Mouse (Mus musculus): ENCODE measurements around the gene 1700015G11Rik. TPM values are rescaled to one million over a fixed set of nuclear protein-coding genes. Genes with fewer than 3 reads are reported as not detected.

The 1700015G11Rik gene
- polyA plus RNA-seq, 1 experiment from 2014 or later, result not detected

DNA sequence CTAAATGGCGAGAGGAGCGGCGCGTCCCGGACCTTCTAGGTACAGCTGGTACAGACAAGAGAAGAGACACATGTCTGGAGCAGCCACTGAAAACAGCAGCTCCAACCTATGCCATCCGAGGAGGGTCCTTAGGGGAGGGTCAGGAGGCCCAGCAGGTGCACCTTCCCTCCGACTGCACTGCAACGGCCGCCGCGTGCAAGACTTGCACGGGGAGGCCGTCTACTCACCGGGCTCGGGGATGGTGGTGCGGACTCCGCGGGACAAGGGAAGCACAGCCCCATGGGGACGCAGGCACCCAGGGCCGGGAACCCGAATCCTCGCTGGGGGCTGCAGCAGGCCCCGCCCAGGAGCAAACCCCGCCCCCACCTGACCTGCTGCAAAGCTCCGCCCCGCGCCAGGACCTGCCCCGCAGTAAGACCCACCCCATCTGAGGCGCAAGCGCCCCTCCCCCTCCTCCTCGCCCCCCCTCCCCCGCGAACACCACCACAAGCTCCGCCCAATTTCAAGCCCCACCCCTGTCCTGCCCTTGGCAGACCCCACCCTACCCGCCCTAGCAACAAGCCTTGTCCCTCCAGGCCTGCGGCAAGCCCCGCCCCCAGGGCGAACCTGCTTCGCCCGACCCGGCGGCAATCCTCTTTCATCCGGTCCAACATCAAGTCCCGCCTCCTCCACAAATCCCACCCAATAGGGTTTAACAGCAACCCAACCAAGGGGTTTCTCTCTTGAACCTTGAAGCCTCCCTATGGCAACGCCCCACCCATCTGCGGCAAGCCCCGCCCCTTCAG, 9.8 kb downstream of the 1700015G11Rik start, which contains the start of gene Svip:
Gene Svip, minus strand, starts transcription at position 508 of the 785 bp plus-strand sequence.
- WGBS, result under 1% methylated on average over 29 of the region's 47 CpGs
- ATAC-seq (ENCODE audit: borderline replicate concordance, extremely low read depth, low FRiP score, low TSS enrichment), result peak; percentile 95
- no peaks in the 10 kb centered on the region for H3K9me3 ChIP-seq
- peak within 1 kb of the TSS; percentile 50 for H3K9ac ChIP-seq
- peak within 1 kb of the TSS; percentile 66 for H3K27ac ChIP-seq
- H3K4me2 ChIP-seq, result peak within 1 kb of the TSS; percentile 81
- 0 out of 2 replicates have a peak, but pooled peaks cover 3% of the 10 kb centered on the region for H3K4me1 ChIP-seq
- H3K36me3 ChIP-seq, result no peaks in the 10 kb centered on the region
- H3K27me3 ChIP-seq, result no peaks in the 10 kb centered on the region
- H3K4me3 ChIP-seq, result peak within 1 kb of the TSS; percentile 57

DNA sequence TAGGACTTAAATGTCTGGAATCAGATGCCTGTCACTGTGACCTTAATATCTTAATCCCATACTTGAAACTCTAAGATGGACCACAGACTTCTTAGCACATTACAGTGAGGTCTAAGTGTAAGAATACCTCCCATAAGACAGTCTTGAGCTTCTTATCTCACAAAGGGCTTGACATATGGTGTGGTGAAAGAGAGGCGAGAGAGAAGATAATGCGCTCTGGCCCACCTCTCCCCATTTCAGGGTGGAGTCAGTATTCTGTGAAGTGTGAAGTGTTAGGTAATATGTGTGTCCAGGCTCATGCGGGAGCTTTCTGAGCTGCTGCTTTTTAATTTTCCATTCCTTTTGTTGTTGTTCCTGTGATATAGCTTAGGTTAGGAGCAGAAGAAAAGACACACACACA, 24.5 kb downstream of the 1700015G11Rik start:
- Histone ChIP-seq H3K27me3 (no peaks in the 10 kb centered on the region), H3K9me3 (no peaks in the 10 kb centered on the region), H3K4me2 (no peak overlapping the region), H3K36me3 (no peaks in the 10 kb centered on the region), H3K9ac (no peak overlapping the region), H3K4me3 (no peak overlapping the region), H3K4me1 (no peaks in the 10 kb centered on the region), H3K27ac (no peak overlapping the region)
- 68% methylated on average over 3 of the region's 3 CpGs for WGBS
- ATAC-seq (ENCODE audit: borderline replicate concordance, extremely low read depth, low FRiP score, low TSS enrichment), result no peak

DNA sequence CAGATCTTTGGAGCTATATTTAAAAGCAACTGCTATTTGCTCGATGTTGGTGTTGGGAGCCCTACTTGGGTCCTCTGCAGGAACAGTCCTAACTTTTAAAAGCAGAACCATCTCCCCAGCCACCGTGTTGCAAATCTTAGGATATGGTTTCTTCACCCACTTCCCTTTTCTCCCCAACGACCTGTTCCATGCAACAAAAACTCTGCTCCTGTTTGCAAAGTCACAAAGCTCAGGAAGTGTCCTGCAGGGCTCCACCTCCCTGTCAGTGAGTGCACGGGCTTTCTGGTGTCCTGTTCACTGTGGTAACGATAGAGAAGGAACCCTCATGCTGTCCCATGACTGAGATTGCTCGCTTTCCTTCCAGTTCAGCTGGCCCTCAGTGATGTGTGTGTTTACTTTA, 28.6 kb downstream of the 1700015G11Rik start:
- WGBS, result 53% methylated on average over 6 of the region's 6 CpGs

DNA sequence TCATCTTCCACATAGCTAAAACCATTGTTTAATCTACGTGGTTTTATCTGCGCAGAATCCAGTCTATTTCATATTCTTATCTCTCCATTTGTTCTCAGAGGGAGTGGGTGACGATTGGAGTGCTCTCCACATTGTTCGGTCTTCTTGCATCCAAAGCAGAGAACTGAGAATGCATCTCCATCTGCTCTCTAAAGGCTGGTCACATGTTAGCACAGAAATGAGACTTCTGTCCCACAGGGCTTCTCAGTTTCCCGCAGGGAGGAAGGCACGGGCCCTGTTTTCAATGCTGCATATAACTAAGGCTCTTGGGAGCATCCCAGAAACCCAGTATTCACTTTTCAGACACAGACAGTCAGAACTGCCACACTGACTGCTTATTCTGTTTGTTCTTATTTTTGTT, 29.8 kb downstream of the 1700015G11Rik start:
- Histone ChIP-seq H3K27ac (no peak overlapping the region), H3K4me2 (no peak overlapping the region), H3K9me3 (no peaks in the 10 kb centered on the region), H3K36me3 (no peaks in the 10 kb centered on the region), H3K4me1 (no peaks in the 10 kb centered on the region), H3K4me3 (no peak overlapping the region), H3K9ac (no peak overlapping the region), H3K27me3 (no peaks in the 10 kb centered on the region)
- ATAC-seq (ENCODE audit: borderline replicate concordance, extremely low read depth, low FRiP score, low TSS enrichment), result no peak
- WGBS, result 62% methylated on average over 6 of the region's 6 CpGs

More for the DNA sequence above, 28.6 kb downstream of the 1700015G11Rik start:
- no peaks in the 10 kb centered on the region for H3K27me3 ChIP-seq
- H3K9me3 ChIP-seq, result no peaks in the 10 kb centered on the region
- H3K4me1 ChIP-seq, result no peaks in the 10 kb centered on the region
- no peak overlapping the region for H3K9ac ChIP-seq
- no peak overlapping the region for H3K4me3 ChIP-seq
- no peak overlapping the region for H3K4me2 ChIP-seq
- ATAC-seq (ENCODE audit: borderline replicate concordance, extremely low read depth, low FRiP score, low TSS enrichment), result no peak
- no peak overlapping the region for H3K27ac ChIP-seq
- no peaks in the 10 kb centered on the region for H3K36me3 ChIP-seq

DNA sequence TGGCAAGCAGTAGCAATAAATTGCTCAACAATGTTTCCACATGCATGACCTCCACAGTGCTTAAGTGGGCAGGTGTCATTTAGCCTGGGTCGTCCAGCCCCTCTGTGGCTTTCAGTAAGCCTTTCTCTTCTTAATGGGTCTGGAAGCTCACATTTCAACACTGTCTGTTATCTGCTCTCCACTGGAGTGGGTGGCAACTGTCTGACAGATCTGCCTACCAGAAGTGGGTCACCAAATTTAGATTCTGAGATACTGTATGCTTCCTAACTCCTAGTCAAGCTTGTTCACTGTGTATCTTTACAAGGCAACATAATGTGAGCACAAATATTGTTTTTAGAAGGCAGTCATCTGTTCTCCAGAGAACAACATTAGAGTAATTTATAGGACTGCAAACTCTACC, 33.2 kb downstream of the 1700015G11Rik start:
- Histone ChIP-seq H3K27ac (no peak overlapping the region), H3K27me3 (no peaks in the 10 kb centered on the region), H3K9me3 (no peaks in the 10 kb centered on the region), H3K4me1 (no peaks in the 10 kb centered on the region), H3K9ac (no peak overlapping the region), H3K4me2 (no peak overlapping the region), H3K36me3 (no peaks in the 10 kb centered on the region), H3K4me3 (no peak overlapping the region)
- 32% methylated on average over 1 of the region's 1 CpGs for WGBS
- ATAC-seq (ENCODE audit: borderline replicate concordance, extremely low read depth, low FRiP score, low TSS enrichment), result no peak

DNA sequence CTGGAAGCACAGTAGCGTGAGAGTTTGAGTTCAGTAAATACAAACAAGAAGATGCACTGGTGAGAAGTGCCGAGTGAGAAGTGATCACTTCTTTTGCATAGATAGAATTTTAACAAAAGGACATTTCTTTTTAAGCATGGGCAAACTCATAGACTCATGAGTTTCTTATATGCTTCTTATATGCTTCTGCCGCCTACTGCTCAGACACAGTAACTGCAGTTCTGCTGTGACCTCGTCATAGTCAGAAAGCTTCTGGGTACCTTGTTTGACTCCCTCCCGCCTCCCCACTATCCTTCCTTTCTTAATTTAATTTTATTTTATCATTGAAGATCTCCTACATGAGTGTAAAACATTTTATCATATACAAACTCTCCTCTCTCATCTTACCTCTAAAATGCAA, 36.3 kb downstream of the 1700015G11Rik start:
- no peaks in the 10 kb centered on the region for H3K4me1 ChIP-seq
- WGBS, result 42% methylated on average over 5 of the region's 5 CpGs
- no peak overlapping the region for H3K4me2 ChIP-seq
- H3K9ac ChIP-seq, result no peak overlapping the region
- no peak overlapping the region for H3K4me3 ChIP-seq
- no peaks in the 10 kb centered on the region for H3K27me3 ChIP-seq
- no peaks in the 10 kb centered on the region for H3K36me3 ChIP-seq
- no peak overlapping the region for H3K27ac ChIP-seq
- no peak for ATAC-seq (ENCODE audit: borderline replicate concordance, extremely low read depth, low FRiP score, low TSS enrichment)
- no peaks in the 10 kb centered on the region for H3K9me3 ChIP-seq

DNA sequence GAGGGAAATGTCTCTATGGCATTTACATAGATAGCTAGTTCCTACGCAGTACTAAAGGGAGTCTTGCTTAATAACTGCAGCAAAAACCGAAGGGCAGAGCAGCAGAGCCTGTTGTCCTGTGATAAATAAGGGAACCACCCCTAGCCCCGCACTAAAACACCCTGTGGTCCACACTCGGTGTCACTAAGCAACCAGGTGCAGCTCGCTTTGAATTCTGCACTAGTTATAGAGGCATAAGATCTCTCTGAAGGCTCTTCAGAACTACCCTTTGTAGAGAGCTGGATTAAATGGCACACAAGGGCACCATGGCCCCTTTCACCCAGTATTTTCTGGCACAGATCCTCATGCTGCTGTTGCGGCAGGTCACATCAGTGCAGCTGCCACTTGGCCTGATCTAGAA, 40.3 kb downstream of the 1700015G11Rik start:
- no peak for ATAC-seq (ENCODE audit: borderline replicate concordance, extremely low read depth, low FRiP score, low TSS enrichment)
- 68% methylated on average over 6 of the region's 6 CpGs for WGBS
- no peaks in the 10 kb centered on the region for H3K9me3 ChIP-seq

DNA sequence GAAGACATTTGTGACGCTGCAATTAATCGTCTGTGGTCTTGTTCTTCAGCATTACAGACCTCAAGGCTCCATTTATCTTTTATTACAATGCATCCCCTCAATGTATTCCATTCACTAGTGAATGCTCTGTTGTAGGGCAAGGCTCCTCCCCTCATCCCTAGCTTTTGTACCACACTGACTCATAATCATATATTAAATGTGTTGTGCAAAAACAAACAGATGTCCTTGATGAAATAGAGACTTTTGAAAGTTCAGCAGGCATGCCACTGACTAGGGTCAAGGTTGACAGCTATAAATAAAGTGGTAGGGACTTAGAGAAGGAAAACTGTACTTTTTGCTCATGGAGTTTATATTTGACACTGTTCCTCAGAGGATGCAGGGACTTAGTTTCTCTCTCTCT, 42.0 kb downstream of the 1700015G11Rik start:
- Histone ChIP-seq H3K4me2 (no peak overlapping the region), H3K4me1 (no peaks in the 10 kb centered on the region), H3K36me3 (no peaks in the 10 kb centered on the region), H3K27ac (no peak overlapping the region), H3K9me3 (no peaks in the 10 kb centered on the region), H3K4me3 (no peak overlapping the region), H3K9ac (no peak overlapping the region), H3K27me3 (no peaks in the 10 kb centered on the region)
- ATAC-seq (ENCODE audit: borderline replicate concordance, extremely low read depth, low FRiP score, low TSS enrichment), result no peak
- 81% methylated on average over 2 of the region's 2 CpGs for WGBS

More for the DNA sequence above, 40.3 kb downstream of the 1700015G11Rik start:
- Histone ChIP-seq H3K27me3 (no peaks in the 10 kb centered on the region), H3K4me3 (no peak overlapping the region), H3K27ac (no peak overlapping the region), H3K4me2 (no peak overlapping the region), H3K36me3 (no peaks in the 10 kb centered on the region), H3K9ac (no peak overlapping the region), H3K4me1 (no peaks in the 10 kb centered on the region)

DNA sequence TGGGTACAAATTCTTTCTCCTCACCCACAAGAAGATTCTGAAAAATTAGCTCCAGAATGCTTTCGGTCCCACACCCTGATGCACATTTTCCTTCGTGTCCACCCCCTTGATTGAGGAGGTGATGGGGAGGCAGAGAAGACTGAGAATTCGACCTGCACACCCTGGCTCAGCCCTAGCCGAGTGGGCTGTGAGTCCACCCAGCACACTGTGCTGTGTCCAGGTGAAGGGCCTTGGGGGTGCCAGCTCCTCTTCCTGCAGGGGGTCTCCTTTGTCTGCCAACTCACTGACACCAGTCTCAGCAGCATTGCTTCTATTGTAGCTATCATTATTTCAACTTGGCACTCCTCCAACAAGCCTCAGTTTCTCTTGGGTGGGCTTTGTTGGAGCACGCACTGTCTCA, 42.4 kb downstream of the 1700015G11Rik start:
- no peaks in the 10 kb centered on the region for H3K36me3 ChIP-seq
- H3K9ac ChIP-seq, result no peak overlapping the region
- no peak for ATAC-seq (ENCODE audit: borderline replicate concordance, extremely low read depth, low FRiP score, low TSS enrichment)
- no peaks in the 10 kb centered on the region for H3K27me3 ChIP-seq
- H3K4me3 ChIP-seq, result no peak overlapping the region
- WGBS, result 62% methylated on average over 5 of the region's 5 CpGs
- no peaks in the 10 kb centered on the region for H3K4me1 ChIP-seq
- no peak overlapping the region for H3K27ac ChIP-seq
- H3K9me3 ChIP-seq, result no peaks in the 10 kb centered on the region
- H3K4me2 ChIP-seq, result no peak overlapping the region

DNA sequence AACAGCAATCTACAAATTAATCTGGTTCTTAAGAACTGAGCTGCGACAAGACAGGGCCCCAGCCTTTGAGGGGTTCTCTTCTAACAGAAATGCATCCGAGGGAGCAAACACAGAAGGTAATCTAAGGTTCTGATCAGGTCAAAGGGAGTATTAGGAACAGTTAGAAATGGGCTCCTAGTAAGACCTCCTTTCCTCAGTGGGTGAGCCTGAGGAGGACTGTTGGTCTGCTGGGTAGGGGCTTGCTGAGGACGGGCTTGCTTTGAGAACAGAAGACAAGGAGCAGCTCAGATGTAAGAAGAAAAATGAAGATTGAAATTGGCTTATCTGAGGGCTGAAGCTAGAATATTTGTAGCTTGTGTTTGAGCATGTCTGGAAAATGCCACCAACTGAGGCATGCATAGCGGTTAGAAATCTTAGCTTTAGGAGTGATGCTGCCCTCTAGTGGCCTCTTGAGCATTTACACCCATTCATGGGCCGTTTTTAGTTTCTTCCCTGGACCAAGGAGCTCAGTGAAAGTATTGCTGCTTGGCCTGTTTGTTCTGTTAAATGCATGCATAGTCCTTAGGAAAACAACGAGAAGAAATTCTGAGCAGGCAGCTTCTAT, 43.2 kb downstream of the 1700015G11Rik start:
- no peak overlapping the region for H3K27ac ChIP-seq
- no peak overlapping the region for H3K4me2 ChIP-seq
- no peak overlapping the region for H3K9ac ChIP-seq
- ATAC-seq (ENCODE audit: borderline replicate concordance, extremely low read depth, low FRiP score, low TSS enrichment), result no peak
- no peaks in the 10 kb centered on the region for H3K36me3 ChIP-seq
- no peak overlapping the region for H3K4me3 ChIP-seq
- 30% methylated on average over 6 of the region's 6 CpGs for WGBS
- H3K27me3 ChIP-seq, result no peaks in the 10 kb centered on the region
- H3K4me1 ChIP-seq, result no peaks in the 10 kb centered on the region
- H3K9me3 ChIP-seq, result no peaks in the 10 kb centered on the region

DNA sequence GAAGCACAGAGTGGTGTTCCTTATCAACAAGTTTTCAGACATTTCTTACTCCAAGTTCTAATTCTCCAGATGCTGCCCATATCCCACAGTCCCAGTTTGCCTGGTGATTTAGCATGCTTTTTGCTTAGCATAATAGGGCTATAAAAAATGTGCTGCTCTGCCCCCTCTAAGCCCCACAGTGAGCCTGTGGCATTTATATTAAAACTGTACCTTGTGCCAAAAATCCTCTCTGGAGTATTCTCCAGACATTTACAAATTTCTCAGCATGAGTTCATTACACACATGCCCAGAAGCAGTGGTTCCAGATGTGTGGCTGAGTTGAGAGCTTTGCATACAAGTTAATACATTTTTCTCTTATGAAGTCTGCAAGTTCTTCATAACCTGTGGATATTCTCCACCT, 46.1 kb downstream of the 1700015G11Rik start:
- Histone ChIP-seq H3K27me3 (no peaks in the 10 kb centered on the region), H3K4me1 (no peaks in the 10 kb centered on the region), H3K9ac (no peak overlapping the region), H3K36me3 (no peaks in the 10 kb centered on the region), H3K27ac (no peak overlapping the region), H3K9me3 (no peaks in the 10 kb centered on the region), H3K4me3 (no peak overlapping the region), H3K4me2 (no peak overlapping the region)
- no peak for ATAC-seq (ENCODE audit: borderline replicate concordance, extremely low read depth, low FRiP score, low TSS enrichment)

DNA sequence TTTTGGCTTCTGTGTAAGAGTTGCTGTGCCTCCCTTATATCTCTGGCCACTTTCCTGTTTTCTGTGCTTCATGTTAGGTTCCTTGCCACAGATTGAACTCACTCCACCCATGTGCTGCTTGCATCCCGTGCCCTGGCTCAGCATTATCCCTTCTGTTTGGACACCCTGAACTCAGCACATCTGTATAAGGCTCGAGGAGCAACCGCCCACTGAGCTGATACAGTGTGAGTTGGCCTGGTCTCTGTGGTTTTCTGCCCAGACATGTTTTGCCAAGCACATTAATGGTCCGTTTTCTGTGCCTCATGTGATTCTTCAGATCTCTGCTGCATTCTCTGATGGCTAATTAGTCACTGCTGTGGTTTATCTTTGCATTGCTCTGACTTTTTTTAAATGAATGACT, 47.9 kb downstream of the 1700015G11Rik start:
- no peaks in the 10 kb centered on the region for H3K27me3 ChIP-seq
- ATAC-seq (ENCODE audit: borderline replicate concordance, extremely low read depth, low FRiP score, low TSS enrichment), result no peak
- no peaks in the 10 kb centered on the region for H3K4me1 ChIP-seq
- no peak overlapping the region for H3K4me2 ChIP-seq
- no peak overlapping the region for H3K27ac ChIP-seq
- no peak overlapping the region for H3K9ac ChIP-seq
- H3K4me3 ChIP-seq, result no peak overlapping the region
- no peaks in the 10 kb centered on the region for H3K36me3 ChIP-seq
- no peaks in the 10 kb centered on the region for H3K9me3 ChIP-seq
- 70% methylated on average over 4 of the region's 4 CpGs for WGBS
